Mouse (Mus musculus): ENCODE measurements at regions not wholly inside any gene's neighbourhood (a gene's known extent, or its start where the extent isn't known, plus 50 kb on each side); places are given as distances from the start of the nearest gene placed in this dataset.

GRCm38 (mm10) chrX:42396441-42396840, 93.0 kb upstream of the Tex13c2 start:
- ATAC-seq (ENCODE audit: low FRiP score, low read depth): no peak
- H3K27ac ChIP-seq (replicated peaks; ENCODE audit: low read depth, low read length): no peak overlapping the region
- peak; percentile 56 for DNase-seq (ENCODE audit: low spot score)
- H3K27me3 ChIP-seq (ENCODE audit: control insufficient read depth, insufficient read depth, low read length): no peaks in the 10 kb centered on the region
- H3K9ac ChIP-seq (ENCODE audit: low read depth, low read length, severe bottlenecking): no peak overlapping the region
- H3K4me3 ChIP-seq (replicated peaks; ENCODE audit: low read length): no peak overlapping the region
- no peak for TF ChIP-seq POLR2A (IDR thresholded peaks at IDR 0.05; ENCODE audit: borderline replicate concordance, extremely low read depth, insufficient read depth, insufficient read length)
- H3K9me3 ChIP-seq (ENCODE audit: control insufficient read depth, low read length): no peaks in the 10 kb centered on the region
- WGBS: 54% methylated on average over 4 of the region's 4 CpGs
- H3K36me3 ChIP-seq (ENCODE audit: control insufficient read depth, insufficient read depth, low read length): no peaks in the 10 kb centered on the region
- no peak overlapping the region for H3K4me2 ChIP-seq (replicated peaks; ENCODE audit: low read depth, low read length, severe bottlenecking)
- H3K4me1 ChIP-seq (ENCODE audit: control insufficient read depth, insufficient read depth, low read length): no peaks in the 10 kb centered on the region

DNA sequence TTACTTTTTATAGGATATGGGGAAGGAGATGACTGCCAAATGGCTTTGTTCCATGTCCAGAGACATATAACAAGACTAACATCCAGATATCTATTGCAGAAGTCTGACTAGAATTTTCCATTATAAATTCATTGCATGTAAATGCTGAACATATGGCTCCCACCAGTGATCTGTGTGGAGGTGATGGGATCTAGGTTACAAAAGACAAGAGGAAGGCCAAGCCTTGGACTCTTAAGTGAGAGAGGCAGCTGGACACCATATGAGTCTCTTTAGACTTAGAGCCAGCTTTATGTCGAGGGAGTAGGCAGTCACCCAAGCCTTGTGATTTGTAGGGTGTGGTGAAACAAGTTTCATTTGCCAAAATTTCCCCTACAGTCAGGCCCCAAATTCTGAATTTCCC, 90.7 kb upstream of the Tex13c2 start:
- DNase-seq (ENCODE audit: low spot score): peak; percentile 84
- Histone ChIP-seq H3K9ac (ENCODE audit: low read depth, low read length, severe bottlenecking) (no peak overlapping the region), H3K36me3 (ENCODE audit: control insufficient read depth, insufficient read depth, low read length) (no peaks in the 10 kb centered on the region), H3K4me3 (replicated peaks; ENCODE audit: low read length) (no peak overlapping the region), H3K4me1 (ENCODE audit: control insufficient read depth, insufficient read depth, low read length) (no peaks in the 10 kb centered on the region), H3K27me3 (ENCODE audit: control insufficient read depth, insufficient read depth, low read length) (no peaks in the 10 kb centered on the region), H3K4me2 (replicated peaks; ENCODE audit: low read depth, low read length, severe bottlenecking) (no peak overlapping the region), H3K27ac (replicated peaks; ENCODE audit: low read depth, low read length) (no peak overlapping the region), H3K9me3 (ENCODE audit: control insufficient read depth, low read length) (no peaks in the 10 kb centered on the region)
- ATAC-seq (ENCODE audit: low FRiP score, low read depth): peak; percentile 87
- 47% methylated on average over 1 of the region's 1 CpGs for WGBS
- TF ChIP-seq POLR2A (IDR thresholded peaks at IDR 0.05; ENCODE audit: borderline replicate concordance, extremely low read depth, insufficient read depth, insufficient read length): no peak

DNA sequence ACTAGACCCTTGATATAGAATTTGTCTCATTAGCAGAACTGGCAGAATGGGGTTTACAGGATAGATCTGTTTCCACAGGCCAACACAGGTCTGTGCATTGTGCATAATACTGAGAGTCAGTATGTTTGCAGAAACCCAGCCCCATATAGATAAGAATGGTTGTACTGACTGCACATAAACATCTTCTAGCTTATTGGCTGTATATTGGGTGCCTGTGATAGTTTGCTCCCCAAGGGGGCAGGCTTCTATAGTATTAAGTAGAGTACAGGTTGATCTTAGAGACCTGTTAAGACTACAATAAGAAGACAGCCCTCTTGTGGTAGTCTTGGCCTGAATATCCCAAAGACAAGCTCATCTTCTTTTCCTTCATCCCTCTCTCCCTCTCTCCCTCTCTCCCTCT, 90.1 kb upstream of the Tex13c2 start:
- H3K36me3 ChIP-seq (ENCODE audit: control insufficient read depth, insufficient read depth, low read length): no peaks in the 10 kb centered on the region
- ATAC-seq (ENCODE audit: low FRiP score, low read depth): peak; percentile 53; the same call in 1 of the 2 replicates

GRCm38 (mm10) chrX:42401091-42401490, 88.4 kb upstream of the Tex13c2 start:
- Histone ChIP-seq H3K27me3 (ENCODE audit: control insufficient read depth, insufficient read depth, low read length) (no peaks in the 10 kb centered on the region), H3K9me3 (ENCODE audit: control insufficient read depth, low read length) (no peaks in the 10 kb centered on the region), H3K27ac (replicated peaks; ENCODE audit: low read depth, low read length) (no peak overlapping the region), H3K4me3 (replicated peaks; ENCODE audit: low read length) (no peak overlapping the region), H3K4me1 (ENCODE audit: control insufficient read depth, insufficient read depth, low read length) (no peaks in the 10 kb centered on the region), H3K36me3 (ENCODE audit: control insufficient read depth, insufficient read depth, low read length) (no peaks in the 10 kb centered on the region), H3K4me2 (replicated peaks; ENCODE audit: low read depth, low read length, severe bottlenecking) (no peak overlapping the region), H3K9ac (ENCODE audit: low read depth, low read length, severe bottlenecking) (no peak overlapping the region)
- no peak for TF ChIP-seq POLR2A (IDR thresholded peaks at IDR 0.05; ENCODE audit: borderline replicate concordance, extremely low read depth, insufficient read depth, insufficient read length)
- DNase-seq (ENCODE audit: low spot score) (no peak), ATAC-seq (ENCODE audit: low FRiP score, low read depth) (no peak)
- WGBS: 94% methylated on average over 1 of the region's 1 CpGs

More for the DNA sequence above, 90.1 kb upstream of the Tex13c2 start:
- no peak overlapping the region for H3K4me3 ChIP-seq (replicated peaks; ENCODE audit: low read length)
- H3K9ac ChIP-seq (ENCODE audit: low read depth, low read length, severe bottlenecking): no peak overlapping the region
- DNase-seq (ENCODE audit: low spot score): peak; percentile 34
- H3K9me3 ChIP-seq (ENCODE audit: control insufficient read depth, low read length): no peaks in the 10 kb centered on the region
- no peaks in the 10 kb centered on the region for H3K4me1 ChIP-seq (ENCODE audit: control insufficient read depth, insufficient read depth, low read length)
- no peak overlapping the region for H3K4me2 ChIP-seq (replicated peaks; ENCODE audit: low read depth, low read length, severe bottlenecking)
- no peak for TF ChIP-seq POLR2A (IDR thresholded peaks at IDR 0.05; ENCODE audit: borderline replicate concordance, extremely low read depth, insufficient read depth, insufficient read length)
- 0 out of 2 replicates have a peak overlapping the region, but pooled peaks have one; percentile 33 for H3K27ac ChIP-seq (replicated peaks; ENCODE audit: low read depth, low read length)
- no peaks in the 10 kb centered on the region for H3K27me3 ChIP-seq (ENCODE audit: control insufficient read depth, insufficient read depth, low read length)

DNA sequence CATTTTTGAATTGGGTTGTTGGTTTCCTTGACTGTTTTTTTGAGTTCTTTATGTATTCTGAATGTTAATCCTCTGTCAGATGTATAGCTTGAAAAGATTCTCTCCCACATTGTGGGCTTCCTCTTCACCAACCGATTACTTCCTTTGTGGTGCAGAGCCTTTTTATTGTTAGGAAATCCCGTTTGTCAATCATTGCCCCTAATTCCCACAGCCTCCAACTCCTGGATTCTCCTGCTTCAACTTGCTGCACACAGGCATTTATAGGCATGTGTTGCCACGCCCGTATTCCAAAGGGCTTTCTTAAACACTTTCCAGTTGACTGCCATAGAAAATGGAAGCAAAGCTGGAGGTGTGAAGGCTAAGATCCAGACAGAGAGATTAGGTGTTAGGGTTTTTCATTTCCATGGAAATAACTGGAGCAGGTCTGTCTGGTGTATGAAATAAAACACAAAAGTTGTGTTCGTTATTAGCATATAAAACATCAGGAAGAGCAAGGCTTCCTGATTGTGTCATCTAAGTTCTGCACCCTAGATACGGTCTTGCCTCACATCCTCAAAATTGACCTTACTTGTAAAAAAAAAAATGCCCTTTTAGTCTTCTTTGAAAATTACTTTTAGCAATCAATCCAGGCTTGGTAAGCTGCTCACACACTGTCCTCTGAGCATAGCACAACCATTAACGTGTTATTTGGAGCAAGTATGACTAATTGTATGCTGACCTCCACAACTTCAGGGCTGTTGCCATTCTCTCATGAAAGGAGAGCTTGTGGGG, 87.7 kb upstream of the Tex13c2 start:
- H3K4me1 ChIP-seq (ENCODE audit: control insufficient read depth, insufficient read depth, low read length): no peaks in the 10 kb centered on the region
- WGBS: 65% methylated on average over 7 of the region's 7 CpGs
- ATAC-seq (ENCODE audit: low FRiP score, low read depth): no peak
- no peaks in the 10 kb centered on the region for H3K9me3 ChIP-seq (ENCODE audit: control insufficient read depth, low read length)
- H3K9ac ChIP-seq (ENCODE audit: low read depth, low read length, severe bottlenecking): no peak overlapping the region
- no peak overlapping the region for H3K4me2 ChIP-seq (replicated peaks; ENCODE audit: low read depth, low read length, severe bottlenecking)
- no peaks in the 10 kb centered on the region for H3K27me3 ChIP-seq (ENCODE audit: control insufficient read depth, insufficient read depth, low read length)
- H3K27ac ChIP-seq (replicated peaks; ENCODE audit: low read depth, low read length): no peak overlapping the region
- no peaks in the 10 kb centered on the region for H3K36me3 ChIP-seq (ENCODE audit: control insufficient read depth, insufficient read depth, low read length)
- TF ChIP-seq POLR2A (IDR thresholded peaks at IDR 0.05; ENCODE audit: borderline replicate concordance, extremely low read depth, insufficient read depth, insufficient read length): no peak
- no peak for DNase-seq (ENCODE audit: low spot score)
- no peak overlapping the region for H3K4me3 ChIP-seq (replicated peaks; ENCODE audit: low read length)
